Mouse (Mus musculus): ENCODE measurements around the gene Neurog2.

- TF ChIP-seq HCFC1 (IDR thresholded peaks at IDR 0.05; ENCODE audit: borderline replicate concordance, insufficient read depth, low read length) (no peak), CHD2 (IDR thresholded peaks at IDR 0.05; ENCODE audit: low read depth, low read length) (no peak)
Measured at GRCm38 (mm10) chr3:127661646-127662531, 29.0 kb downstream of the Neurog2 start.
